Mouse (Mus musculus) thymus, adult 2 months (tissue): ENCODE measurements around the gene Arhgef19.
A peak's percentile ranks its signal among the peaks of the same experiment; 100 is the strongest.

Experiments
- CTCF ChIP-seq: fragments of 200-500 bp; IDR thresholded peaks from 2 replicates; pipeline ENCODE4 v1.5.1; 2012; ENCODE audit warnings: mild to moderate bottlenecking, control low read depth, low read length, moderate library complexity, borderline replicate concordance; ENCODE audit not compliant: control insufficient read depth, poor library complexity, insufficient read depth; ENCODE audit errors: extremely low read depth
- POLR2A ChIP-seq: fragments of 200-500 bp; IDR thresholded peaks from 2 replicates; pipeline ENCODE4 v1.6.1; 2012; ENCODE audit warnings: mild to moderate bottlenecking, low read length, control low read depth, moderate library complexity; ENCODE audit not compliant: control insufficient read depth, poor library complexity, insufficient read depth; ENCODE audit errors: extremely low read depth

GRCm38 (mm10) chr4:141273296-141273695 is 34.0 kb downstream of the Arhgef19 start:
- TF ChIP-seq POLR2A, result no peak
- peak; percentile 98 for TF ChIP-seq CTCF
